Mouse (Mus musculus): Measurements from ENCODE around the gene Auts2.

- TF ChIP-seq CTCF (IDR thresholded peaks at IDR 0.05; ENCODE audit: low read depth) (no peak), EP300 (IDR thresholded peaks at IDR 0.05; ENCODE audit: low read depth) (no peak)
Observed at GRCm38 (mm10) chr5:132292932-132293331, 250.2 kb downstream of the Auts2 start.
